Mouse (Mus musculus) cerebellum, postnatal 10 days (tissue): ENCODE measurements at regions not wholly inside any gene's neighbourhood (a gene's known extent, or its start where the extent isn't known, plus 50 kb on each side); places are given as distances from the start of the nearest gene placed in this dataset.

Experiments used
- DNase-seq, 2 experiments: peaks; one replicate each; pipeline ENCODE4 v3.0.0; 2021; ENCODE audit warnings: mixed read lengths in 2 of 2

DNA sequence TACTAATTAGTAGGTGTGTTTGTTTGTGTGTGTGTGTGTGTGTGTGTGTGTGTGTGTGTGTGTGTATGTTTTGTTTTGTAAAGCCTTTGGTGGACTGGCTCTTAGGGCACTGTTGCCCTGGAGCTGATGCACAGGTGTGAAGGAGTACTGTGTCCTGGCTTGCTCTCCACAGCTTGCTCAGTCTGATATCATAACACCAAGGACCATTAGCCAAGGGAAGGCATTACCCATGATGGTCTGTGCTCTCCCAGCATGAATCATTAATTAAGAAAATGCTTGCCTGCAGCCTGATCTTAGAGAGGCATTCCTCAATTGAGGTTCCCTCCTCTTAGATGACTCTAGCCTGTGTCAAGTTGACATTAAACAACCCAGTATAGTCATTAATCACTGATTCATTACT lies 54.7 kb downstream of the Spry2 start:
- no peak for DNase-seq

DNA sequence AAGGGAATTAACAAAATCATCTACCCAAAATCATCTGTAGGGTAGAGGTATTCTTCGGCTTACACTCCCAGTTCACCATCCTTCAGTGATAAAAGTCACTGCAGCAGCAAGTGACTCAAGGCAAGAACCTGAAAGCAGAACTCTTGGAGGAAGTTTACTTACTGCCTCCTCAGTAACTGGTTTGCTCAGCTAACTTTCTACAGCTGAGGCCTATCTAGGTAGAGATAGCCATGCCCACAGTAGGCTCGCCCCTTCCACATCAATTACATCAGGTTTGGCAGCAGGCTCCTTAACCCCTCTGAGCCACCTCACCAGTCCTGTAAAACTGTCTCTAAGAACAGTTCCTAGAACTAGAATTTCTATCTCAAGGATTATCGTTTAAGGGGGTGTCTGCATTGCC lies 59.1 kb downstream of the Spry2 start:
- no peak for DNase-seq

DNA sequence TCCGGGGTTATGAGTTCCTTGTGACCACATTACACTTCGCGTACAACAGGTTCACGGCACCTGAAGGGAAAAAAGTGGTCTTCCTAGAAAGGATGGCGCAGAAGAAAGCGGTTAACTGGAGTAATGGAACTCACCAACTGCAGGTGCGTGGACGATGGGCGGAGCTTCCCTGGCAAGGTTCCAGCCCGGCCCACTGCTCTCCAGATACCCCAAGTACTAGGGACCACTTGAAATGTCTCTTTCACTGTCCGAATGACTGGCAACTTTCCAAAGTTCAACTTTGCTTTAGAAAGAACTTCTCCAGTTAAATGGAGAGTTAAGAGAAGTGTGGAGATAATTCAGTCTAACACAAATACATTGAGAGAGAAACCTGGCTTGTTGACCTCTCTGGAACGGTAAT lies 65.9 kb downstream of the Spry2 start:
- no peak for DNase-seq

DNA sequence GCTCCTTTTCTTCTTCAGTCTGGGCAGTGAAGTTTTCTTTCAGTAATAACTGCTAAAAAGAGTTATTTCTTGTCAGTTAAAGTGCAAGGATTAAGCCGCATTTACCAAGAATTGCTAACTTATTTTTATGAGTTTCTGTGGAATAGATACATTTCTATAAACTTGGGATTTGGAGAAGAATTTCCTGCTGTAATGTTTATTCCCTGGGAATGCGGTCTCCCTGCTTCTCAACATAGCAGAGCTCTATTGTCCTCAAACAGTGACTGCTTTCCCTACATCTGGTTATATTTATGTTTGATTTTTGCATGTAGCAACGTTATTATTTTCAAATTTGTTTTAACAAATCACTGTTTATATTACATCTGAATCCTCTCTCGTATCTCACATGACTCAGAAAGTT lies 66.3 kb downstream of the Spry2 start:
- no peak for DNase-seq

DNA sequence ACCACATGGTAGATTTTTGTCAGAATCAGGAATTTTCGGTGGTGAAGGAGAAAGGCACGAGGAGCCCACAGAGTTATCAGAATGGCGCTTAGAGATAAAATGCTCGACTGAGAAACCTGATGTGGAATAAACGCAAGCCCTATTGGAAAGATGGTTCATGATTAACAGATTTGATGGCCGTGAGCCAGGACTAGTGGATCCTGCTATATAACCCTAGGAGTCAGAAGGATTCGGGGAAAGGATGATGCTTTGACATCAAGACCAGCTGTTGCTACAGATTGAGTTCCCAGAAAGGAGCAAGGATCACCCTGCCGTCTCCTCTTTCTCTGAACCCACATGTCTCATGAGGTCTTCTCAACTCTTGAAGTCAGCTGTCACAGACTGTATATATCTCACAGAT lies 73.5 kb downstream of the Spry2 start:
- DNase-seq: no peak

DNA sequence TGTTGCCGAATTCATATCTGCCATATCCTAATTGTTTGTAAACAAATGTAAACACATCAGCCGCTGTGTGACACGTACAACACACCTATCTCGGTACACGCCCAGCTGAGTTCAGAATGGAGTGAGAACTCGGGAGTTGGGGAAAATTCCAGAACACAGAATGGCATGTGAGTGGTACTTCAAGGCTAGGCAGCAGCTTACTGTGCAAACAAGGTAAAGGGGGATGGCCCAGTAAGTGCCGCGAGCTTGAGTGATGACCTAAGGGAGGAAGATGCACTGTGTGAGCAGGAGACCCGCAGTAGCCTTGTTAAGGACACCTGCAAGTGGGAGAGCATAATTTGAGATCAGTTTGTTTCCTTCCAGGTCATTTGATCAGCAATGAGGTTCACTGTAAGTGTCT lies 74.0 kb downstream of the Spry2 start:
- DNase-seq: no peak

DNA sequence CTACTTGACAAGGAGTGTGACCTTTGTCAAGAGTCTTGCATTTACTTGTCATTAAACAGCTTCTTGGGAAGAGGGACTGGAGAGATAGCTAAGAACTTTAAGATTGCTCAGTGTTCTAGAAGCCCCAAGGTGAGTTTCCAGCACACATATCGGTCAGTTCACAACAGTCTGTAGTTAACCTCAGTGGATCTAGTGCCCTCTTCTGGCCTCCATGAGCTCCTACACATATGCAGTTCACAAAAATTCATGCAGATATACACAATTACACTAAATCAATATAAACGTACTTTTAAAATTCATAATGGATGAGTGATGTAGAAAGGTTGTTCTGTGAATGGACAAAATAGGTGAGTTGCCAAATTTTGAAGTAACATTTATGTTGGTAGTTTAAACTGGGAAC lies 77.1 kb downstream of the Spry2 start:
- DNase-seq: no peak

DNA sequence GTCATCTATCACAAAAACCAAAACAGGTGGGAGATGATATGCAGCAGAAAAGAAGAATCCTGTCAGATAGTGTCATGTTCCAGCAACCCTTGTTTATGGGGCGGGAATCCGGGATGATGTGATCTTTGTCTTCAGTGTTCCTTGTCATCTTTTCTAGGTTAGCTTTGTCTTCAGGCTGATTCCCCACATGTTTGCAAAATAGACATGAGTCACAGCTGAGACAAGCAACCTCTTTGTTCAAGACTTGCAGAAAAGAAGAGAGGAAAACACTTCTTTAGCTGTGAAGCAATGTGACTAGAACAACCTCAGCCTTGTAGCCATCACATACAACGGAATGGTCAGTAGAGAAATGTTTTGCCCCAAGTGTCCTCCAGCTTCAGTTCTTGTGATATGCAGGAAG lies 77.8 kb downstream of the Spry2 start:
- no peak for DNase-seq

DNA sequence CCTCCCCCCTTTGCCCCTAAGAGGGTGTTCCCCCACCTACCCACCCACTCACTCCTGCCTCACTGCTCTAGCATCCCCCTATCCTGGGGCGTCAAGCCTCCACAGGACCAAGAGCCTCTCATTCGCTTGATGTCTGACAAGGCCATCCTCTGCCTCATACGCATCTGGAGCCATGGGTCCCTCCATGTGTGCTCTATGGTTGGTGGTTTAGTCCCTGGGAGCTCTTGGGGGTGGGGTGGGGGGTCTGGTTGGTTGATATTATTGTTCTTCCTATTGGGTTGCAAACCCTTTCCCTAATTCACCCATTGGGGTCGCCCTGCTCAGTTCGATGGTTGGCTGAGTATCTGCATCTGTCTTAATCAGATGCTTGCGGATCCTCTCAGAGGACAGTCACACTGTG lies 79.1 kb downstream of the Spry2 start:
- DNase-seq: no peak

DNA sequence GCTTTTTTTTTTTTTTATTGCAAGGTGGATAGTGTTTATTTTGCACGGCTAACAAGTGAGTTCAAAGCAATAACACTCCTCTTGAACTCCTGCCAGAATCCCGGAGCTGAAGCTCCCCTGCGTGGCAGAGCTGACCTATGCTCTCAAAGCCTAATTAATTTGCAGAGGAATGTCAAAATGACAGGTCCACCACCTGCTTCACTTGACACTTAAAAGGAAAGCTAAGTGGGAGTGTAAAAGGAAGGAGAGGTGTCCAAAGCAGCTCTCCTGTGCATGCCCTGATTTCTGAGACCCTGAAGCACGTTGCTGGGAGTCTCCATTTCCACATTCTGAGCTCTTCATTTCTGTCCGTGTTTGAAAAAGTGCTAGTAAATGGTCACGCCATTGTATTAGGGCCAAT lies 80.8 kb downstream of the Spry2 start:
- peak; percentile 22 to 35 for DNase-seq

DNA sequence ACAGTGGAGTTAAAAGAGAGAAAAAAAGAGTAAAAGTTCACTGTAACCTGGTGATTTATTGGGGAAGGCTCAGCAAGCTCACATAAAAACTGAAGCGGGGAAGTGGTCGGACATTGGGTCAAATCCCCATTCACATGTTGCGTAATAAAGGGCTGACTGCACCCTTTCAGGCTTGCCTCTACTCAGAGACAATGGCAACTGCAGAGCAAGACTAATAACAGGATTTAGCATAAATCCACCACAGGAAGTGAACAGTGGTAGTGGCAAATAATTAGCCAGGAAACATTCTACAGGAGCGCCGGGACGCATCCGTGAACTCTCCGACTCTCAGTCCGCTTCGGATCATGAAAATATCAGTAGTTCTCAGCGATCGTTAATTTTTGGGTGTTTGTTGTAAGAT lies 81.3 kb downstream of the Spry2 start:
- DNase-seq: peak in 1 of 2 experiments; percentile 2

DNA sequence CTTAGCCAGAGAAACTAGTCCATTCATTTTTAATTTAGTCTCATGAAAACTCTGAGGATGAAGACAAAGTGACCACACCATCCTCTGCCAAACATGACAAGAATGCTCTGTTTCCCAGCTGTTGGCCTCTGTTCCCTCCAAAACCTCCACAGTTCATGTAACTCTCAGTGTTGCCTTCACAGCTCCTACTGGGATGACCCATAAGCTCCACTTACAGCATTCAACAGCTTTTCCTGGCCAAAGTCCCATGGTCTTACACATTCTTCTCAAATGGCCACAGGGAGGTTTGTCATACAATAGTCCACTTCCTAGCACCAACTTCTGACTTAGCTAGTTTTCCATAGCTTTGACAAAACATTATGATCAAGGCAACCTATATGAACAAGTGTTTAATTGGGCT lies 83.0 kb downstream of the Spry2 start:
- DNase-seq: no peak

DNA sequence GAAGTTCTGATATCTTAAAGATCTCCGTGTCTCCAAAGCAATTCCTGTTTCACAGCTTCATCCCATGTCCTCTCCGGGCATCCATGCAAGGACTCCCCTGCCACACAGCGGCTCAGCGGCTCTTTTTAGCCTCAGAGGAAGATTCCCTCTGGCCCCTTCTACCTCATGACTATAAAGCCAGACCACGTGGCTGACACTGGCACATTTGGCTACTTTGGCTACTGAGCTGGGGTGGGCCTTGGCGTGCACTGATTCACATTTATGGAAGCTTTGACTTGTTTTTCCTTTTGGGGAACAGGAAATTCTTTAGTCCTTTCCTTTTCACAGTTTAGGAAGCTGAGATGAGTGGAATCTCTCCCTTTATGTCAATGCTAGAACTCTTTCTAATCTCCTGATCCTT lies 83.5 kb downstream of the Spry2 start:
- DNase-seq: no peak

DNA sequence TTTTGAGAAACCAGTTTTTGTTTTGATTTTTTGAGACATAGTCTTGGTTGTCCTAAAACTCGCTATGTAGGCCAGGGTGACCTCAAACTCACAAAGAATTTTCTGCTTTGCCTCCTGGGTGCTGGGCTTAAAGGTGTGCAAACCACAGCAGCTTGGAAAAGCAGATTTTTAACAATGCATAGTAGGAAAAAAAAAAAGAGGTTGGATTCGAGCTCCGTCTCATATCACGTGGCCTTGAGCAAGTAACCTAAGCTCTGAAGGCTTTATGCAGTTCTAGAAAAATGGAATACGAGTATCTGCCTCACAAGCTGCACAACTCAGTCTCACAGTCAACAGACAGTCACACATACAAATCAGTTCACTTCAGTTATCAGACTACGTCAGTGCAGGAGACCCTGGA lies 90.9 kb downstream of the Spry2 start:
- no peak for DNase-seq

DNA sequence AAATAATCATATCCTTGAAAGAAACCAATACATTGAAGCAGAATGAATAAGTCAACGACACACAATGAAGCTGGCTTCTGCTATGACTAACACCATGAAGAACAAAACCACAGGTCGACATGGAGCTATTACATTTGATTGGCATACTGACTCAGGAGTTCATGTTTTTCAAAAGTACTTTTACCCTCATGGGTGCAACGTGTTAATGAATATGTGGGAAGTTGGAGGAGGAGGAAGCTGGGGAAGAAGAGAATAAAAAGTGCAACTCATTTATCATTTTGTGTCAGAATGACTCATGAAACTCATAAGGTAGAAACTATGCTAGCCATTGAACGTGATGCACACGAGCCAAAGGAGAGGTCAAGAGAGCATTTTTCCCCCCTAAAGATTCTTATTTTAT lies 91.3 kb downstream of the Spry2 start:
- no peak for DNase-seq

DNA sequence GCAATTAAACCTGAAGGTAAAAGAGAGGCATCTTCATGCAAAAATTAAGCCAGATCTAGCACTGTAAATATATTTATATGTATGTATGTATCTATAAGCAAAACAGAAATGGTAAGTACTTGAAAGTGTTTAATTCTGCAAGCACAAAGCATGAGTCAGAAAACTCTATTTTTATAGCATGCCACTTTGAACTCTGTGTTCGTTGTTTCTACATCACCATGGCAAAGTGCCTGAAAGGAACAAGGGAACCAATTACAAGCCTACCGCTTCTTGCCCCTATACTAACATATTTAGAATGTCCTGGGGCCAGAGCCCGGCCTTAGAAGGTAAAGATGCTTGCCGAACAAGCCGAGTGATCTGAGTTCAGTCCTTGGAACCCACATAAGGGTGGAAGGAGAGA lies 91.9 kb downstream of the Spry2 start:
- no peak for DNase-seq

DNA sequence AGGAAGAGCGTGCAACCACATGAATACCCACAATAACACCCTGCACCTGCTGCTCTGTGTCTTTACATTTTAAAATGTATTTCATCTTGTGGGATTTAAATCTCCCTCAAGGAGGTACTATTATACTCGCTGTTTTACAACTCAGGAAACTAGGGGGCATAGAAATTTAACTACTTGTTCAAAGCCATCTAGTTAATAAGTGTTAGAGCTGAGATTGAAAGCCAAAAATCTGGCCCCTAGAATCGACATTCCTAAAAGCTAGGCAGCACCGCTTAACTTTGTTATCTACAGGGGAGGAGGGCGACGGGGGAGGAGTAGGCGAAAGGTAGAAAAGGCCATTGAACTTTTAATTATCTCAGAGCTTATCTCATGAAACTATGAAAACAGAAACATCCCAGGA lies 93.3 kb downstream of the Spry2 start:
- DNase-seq: no peak

DNA sequence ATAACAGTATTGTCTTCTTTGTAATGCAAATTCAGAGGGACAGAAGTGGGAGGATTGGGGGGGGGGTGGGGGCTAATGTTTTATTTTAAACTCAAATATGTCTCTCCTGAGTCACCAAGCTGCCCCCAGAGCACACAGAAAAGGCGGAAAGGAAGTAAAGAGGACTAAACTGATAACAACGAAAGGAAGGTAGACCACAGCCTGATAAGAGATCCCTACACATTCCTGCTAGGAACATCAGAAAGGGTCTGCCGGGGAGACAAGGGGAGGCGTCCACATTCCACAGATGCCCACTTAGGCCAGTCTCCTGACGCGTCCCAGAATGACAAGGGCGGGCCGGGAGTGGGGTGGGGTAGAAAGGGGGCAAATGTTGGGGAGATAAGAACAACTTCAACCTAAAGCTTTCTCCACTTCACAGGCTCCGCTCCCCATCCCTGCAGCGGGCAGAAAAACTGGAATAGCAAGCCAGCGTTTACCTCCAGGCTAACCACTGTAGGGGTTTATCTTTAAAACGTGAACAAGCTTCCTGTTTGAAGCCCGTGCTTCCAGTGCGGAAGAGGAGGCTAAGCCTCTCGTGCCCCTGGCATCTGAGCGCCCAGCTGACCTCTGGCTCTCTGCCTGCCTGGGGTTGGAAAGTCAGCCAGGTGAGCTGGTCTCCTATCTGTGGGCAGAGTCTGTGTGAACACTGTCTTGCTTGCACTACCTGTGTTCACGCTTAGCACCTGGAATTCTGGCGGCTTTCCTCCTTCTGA lies 93.9 kb downstream of the Spry2 start:
- DNase-seq: peak in 1 of 2 experiments; percentile 13

DNA sequence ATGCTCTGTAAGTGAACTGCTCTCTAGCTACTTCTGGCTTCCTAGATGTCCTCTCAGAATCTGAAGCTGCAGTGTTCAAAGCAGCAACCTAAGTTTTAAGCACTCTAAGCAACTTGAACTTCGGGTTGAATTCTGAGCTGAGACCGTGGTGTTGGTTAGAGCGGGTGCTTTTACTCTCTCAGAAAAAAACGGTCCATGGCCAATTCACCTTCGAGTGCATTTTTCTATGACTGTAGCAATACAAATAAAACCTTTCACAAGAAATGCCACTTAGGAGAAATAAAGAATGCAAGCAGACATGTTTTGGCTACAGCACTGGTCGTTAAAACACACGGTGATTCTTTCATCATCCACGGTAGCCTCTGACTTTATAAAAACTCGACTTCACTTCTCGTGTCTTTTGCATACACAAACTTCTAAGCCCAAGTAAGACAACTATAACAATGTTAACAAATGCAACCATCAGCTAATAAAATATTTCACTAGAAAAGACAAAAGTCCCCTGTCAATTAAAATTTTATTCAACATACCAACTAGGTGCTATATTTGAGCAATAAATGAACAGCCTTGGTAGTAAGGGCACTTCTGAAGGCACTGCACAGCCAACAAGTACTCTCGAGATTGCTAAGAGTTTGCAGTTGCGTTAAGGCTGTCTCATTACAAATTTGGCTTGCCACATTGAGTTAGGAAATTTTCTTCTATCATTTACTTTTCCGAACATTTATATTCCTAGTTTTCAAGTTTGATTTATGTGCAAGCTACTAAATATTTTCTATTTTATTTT lies 96.3 kb downstream of the Spry2 start:
- no peak for DNase-seq

DNA sequence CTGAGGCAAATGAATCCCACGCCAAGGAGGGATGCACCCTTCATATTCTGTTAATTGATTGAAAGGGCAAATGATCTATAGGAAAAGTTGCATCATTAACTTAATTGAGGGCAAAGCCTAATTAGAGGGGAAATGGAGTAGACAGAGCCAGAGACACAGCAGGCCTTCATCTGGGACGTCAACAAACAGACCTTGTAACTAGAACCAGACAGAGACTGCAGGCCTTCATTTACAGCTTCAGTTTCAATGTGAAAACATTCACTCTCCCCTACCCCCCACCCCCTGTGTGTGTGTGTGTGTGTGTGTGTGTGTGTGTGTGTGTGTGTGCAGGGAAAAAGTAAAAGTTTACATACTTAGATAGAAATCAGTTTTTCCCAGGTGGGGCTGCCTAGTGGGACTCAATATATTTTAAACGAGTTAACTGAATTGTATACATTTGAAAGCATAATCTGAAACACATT lies 97.2 kb downstream of the Spry2 start:
- DNase-seq: peak in 1 of 2 experiments; percentile 5

DNA sequence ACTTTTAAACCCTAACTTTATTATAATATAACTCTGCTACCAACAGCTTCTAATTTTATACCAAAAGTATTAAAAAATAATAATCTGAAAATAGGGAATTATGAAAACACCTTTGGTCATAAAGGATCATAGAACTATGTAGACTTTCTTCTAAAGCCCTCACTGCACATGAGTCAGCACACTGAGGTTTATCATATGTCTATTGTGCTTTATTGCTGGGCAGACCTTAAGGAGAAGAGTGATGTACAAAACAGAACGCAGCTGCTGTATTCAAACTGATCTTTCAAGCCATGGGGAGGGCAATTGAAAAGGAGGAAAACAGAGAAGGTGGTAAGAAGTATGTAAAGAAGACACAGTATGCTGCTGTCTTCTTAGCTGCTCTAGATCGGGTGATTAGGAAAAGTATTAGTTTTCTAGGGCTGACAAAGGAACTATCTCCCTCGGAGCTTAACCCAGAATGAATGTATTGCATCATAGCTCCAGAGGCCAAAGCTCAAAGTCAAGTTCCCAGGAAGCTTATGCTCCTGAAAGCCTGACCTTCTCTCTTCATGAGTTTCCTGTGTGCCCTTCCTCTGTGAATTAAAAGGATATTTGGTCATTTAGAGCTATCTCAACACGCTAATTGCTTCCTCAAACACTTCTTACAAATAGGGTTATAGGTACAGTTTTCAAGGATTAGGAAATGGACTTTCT lies 103.5 kb downstream of the Spry2 start:
- DNase-seq: no peak

DNA sequence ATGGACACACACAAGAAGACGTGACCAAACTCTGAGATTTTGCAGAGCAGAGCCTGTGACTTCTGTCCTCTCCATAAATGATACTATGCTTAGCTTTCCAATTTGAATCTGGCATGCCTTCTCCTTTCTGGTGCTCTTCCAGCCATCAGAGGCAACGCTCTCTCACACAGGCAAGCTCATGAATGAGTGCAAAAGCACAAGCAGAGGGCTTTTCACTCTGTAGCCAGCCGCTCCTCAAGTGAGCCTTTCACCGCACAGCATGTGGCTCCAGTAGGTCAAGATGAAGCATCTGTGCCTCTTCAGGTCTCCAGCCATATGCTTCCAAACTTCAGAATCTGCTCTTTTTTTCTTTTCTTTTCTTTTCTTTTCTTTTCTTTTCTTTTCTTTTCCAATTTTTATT lies 106.2 kb downstream of the Spry2 start:
- DNase-seq: peak; percentile 23 to 55

DNA sequence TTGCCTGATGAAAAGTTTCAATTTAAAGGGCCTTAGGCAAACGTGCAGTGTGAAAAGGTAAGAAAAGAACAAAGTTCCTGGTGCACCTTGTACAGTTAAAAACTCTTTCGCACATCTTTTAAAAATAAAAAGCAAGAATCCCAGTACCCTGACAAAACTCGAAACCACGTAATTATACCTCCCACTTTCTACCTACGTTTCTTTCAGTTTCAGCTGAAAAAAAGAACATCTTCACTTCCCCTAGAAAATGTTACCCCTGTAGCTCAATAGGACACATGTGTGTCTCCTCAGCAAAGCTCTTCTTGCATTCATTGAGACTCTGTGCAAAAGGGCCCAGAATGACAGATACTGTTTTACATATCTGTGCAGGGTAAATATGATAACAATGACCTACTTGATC lies 113.2 kb downstream of the Spry2 start:
- DNase-seq: no peak

DNA sequence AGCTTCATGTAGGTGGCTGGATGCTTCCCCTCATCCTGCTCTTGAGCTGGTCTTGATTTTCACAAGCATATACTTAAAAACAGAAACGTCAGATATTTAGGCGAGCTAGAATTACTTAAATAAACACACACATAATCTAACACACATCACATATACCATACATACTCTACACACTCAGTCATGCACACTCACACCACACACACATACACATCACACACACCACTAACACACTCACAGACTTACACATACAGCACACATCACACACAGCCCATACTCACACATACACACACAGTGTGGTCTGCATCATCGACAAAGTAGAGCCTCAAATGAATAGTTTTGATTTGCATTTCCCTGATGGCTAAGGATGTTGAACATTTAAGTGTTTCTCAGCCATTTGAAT lies 116.9 kb downstream of the Spry2 start:
- DNase-seq: no peak
